Comparison of ENCODE assay signal across 8 mouse cellular contexts in genomic region chr1:180386951-180387749, GRCm38 (mm10). TPM values are rescaled to one million over a fixed set of nuclear protein-coding genes. Genes with fewer than 3 reads are reported as not detected.
DNase-seq lines count a peak whose midpoint lies in the region; ATAC-seq lines count a peak whose summit lies in the region.

No protein-coding gene starts in this region.

- peaks cover 27% of the 10 kb centered on the region for H3K4me1 ChIP-seq in intestine, embryonic 15.5 days (replicated peaks)
- peaks cover 26% of the 10 kb centered on the region for H3K4me1 ChIP-seq in midbrain, embryonic 10.5 days

- peak overlapping the region; percentile 30 for H3K4me3 ChIP-seq in intestine, embryonic 15.5 days (replicated peaks)
- peak overlapping the region; percentile 60 for H3K4me3 ChIP-seq in midbrain, embryonic 10.5 days

- no peaks in the 10 kb centered on the region for H3K36me3 ChIP-seq in intestine, embryonic 15.5 days
- H3K36me3 ChIP-seq in midbrain, embryonic 10.5 days = no peaks in the 10 kb centered on the region

- intact Hi-C loops in left cerebral cortex, postnatal 25 days (cut with DNase I) = loop anchor here (2.0 kb wide), 1 partner anchor 56 kb away; the partner anchor contains the start of gene Itpkb

- WGBS in intestine, embryonic 15.5 days = under 1% methylated on average over 27 of the region's 27 CpGs
- 2% methylated on average over 27 of the region's 27 CpGs for WGBS in midbrain, embryonic 10.5 days

- DNase-seq in adrenal gland, adult (ENCODE audit: inconsistent age in 2 of 2, low spot score in 1 of 2) = peak; percentile 100
- DNase-seq in embryo, embryonic 10.5 days (ENCODE audit: low spot score) = peak; percentile 99
- peak; percentile 98 for DNase-seq in gastrocnemius, postnatal 25 days
- DNase-seq in left cerebral cortex, postnatal 25 days (ENCODE audit: low spot score in 2 of 2) = peak; percentile 97 to 99
- peak; percentile 99 for DNase-seq in midbrain, embryonic 10.5 days (ENCODE audit: low spot score)
- peak; percentile 93 for DNase-seq in right cerebral cortex, postnatal 4 days
- DNase-seq in MN1 (ENCODE audit: low spot score) = no peak

- ATAC-seq in intestine, embryonic 15.5 days = peak; percentile 95

- H3K27me3 ChIP-seq in intestine, embryonic 15.5 days (replicated peaks) = no peaks in the 10 kb centered on the region
- H3K27me3 ChIP-seq in midbrain, embryonic 10.5 days (ENCODE audit: low read depth, poor library complexity, severe bottlenecking) = no peaks in the 10 kb centered on the region

- peak overlapping the region; percentile 80 for H3K27ac ChIP-seq in intestine, embryonic 15.5 days
- H3K27ac ChIP-seq in midbrain, embryonic 10.5 days (replicated peaks) = peak overlapping the region; percentile 84

- no peaks in the 10 kb centered on the region for H3K9me3 ChIP-seq in intestine, embryonic 15.5 days
- H3K9me3 ChIP-seq in midbrain, embryonic 10.5 days (replicated peaks) = no peaks in the 10 kb centered on the region

- peak overlapping the region; percentile 58 for H3K4me2 ChIP-seq in intestine, embryonic 15.5 days (replicated peaks)

- H3K9ac ChIP-seq in intestine, embryonic 15.5 days = peak overlapping the region; percentile 36

RNA-seq across cellular contexts. Expression of gene Itpkb, which starts 56.9 kb away (rescaled TPM):
- total RNA-seq in gastrocnemius, postnatal 25 days (2021) = 10 to 100 TPM; 16.0 to 18.0 TPM
- 6.9 and 8.2 TPM in 2 replicates for polyA plus RNA-seq in intestine, embryonic 15.5 days (2015; fragmentation: Nextera tagmentation; extraction: Ambion mirVana)
- 10 to 100 TPM; 15.4 to 16.5 TPM for total RNA-seq in left cerebral cortex, postnatal 25 days (2021)
- 2.2 and 2.8 TPM in 2 replicates for polyA plus RNA-seq in midbrain, embryonic 10.5 days (2016; fragmentation: Nextera tagmentation; extraction: Ambion mirVana)
